Mouse (Mus musculus) small intestine, adult 2 months (tissue): ENCODE measurements around the gene Ppip5k1.

ENCODE experiments used
- CTCF ChIP-seq: fragments of 200-500 bp; IDR thresholded peaks from 2 replicates; pipeline ENCODE4 v1.5.1; 2012; ENCODE audit warnings: low read depth, mild to moderate bottlenecking, control low read depth, inconsistent platforms, low read length, moderate library complexity, mixed read lengths; ENCODE audit not compliant: insufficient replicate concordance, insufficient read length; ENCODE audit errors: extremely low read depth
- POLR2A ChIP-seq: fragments of 200-500 bp; IDR thresholded peaks from 2 replicates; pipeline ENCODE4 v1.6.1; 2012; ENCODE audit warnings: low read depth, mild to moderate bottlenecking, control low read depth, inconsistent platforms, low read length, moderate library complexity

- no peak for TF ChIP-seq CTCF
- no peak for TF ChIP-seq POLR2A
Observed at GRCm38 (mm10) chr2:121323041-121323440, 32.2 kb downstream of the Ppip5k1 start.
